15 mouse cellular contexts compared by ENCODE assay signal in the genomic region with DNA sequence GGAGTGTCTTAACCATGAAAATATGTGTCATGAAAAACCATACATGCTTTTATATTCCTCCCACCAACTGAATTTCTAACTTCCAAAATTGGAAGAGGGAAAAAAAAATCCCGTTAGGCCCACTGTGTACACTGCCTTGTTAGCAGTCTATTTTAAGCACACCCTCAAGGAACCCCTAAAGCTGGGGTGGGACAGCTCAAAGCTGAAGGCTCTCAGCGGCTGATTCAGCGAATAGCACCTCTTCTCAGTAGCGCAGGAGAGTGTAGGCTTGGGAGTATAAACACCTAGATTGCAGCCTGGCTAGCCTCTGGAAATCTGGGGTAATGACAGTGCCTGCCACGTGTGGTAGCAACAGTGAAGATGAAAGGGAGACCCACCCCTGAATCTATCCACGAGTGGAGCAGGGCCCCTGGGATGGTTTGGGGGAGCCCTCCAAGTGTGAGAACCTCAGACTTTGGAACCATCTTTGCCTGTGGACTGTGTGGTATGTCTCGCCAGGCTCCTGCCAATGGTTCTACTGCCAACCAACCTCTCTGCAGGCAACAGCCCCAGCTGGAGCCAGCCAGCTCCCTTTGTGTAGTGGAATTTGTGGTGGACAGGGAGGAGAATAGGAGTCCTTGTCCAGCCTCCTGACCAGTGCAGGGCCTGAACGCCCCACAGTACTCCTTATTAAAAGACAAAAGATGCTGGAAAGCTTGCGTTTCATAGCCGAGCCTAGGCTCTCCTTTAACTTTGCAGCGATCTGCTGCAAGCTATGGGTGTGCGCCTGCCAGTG. TPM values are rescaled to one million over a fixed set of nuclear protein-coding genes. Genes with fewer than 3 reads are reported as not detected.
DNase-seq lines count a peak whose midpoint lies in the region; ATAC-seq and TF ChIP-seq lines count a peak whose summit lies in the region.
"Had no signal": no experiment of that assay in that cellular context is flagged by ENCODE, and none has a peak within 500 bp of the region (broad histone marks: within the 10 kb centered on the region; RNA-seq: fewer than 3 reads in every experiment).

No protein-coding gene starts in this region.

- no peak for TF ChIP-seq CTCF in left cerebral cortex, adult 2 months (IDR thresholded peaks at IDR 0.05)

- no peaks in the 10 kb centered on the region for H3K27me3 ChIP-seq in embryonic facial prominence, embryonic 10.5 days (replicated peaks; ENCODE audit: low read depth, poor library complexity, severe bottlenecking)
- no peaks in the 10 kb centered on the region for H3K27me3 ChIP-seq in forebrain, embryonic 13.5 days
- no peaks in the 10 kb centered on the region for H3K27me3 ChIP-seq in midbrain, embryonic 13.5 days
- H3K27me3 ChIP-seq: embryonic facial prominence, embryonic 12.5 days; liver, embryonic 12.5 days; Patski had no signal

- no peak overlapping the region for H3K4me2 ChIP-seq in forebrain, embryonic 13.5 days
- H3K4me2 ChIP-seq in midbrain, embryonic 13.5 days (replicated peaks): no peak overlapping the region
- H3K4me2 ChIP-seq: embryonic facial prominence, embryonic 12.5 days; liver, embryonic 12.5 days had no signal

- no peak overlapping the region for H3K4me3 ChIP-seq in left cerebral cortex, adult 2 months
- H3K4me3 ChIP-seq in embryonic facial prominence, embryonic 10.5 days: no peak overlapping the region
- H3K4me3 ChIP-seq in forebrain, embryonic 13.5 days: no peak overlapping the region
- H3K4me3 ChIP-seq in midbrain, embryonic 13.5 days (replicated peaks): no peak overlapping the region
- H3K4me3 ChIP-seq: embryonic facial prominence, embryonic 12.5 days; heart, adult 2 months; liver, embryonic 12.5 days had no signal

- no peak overlapping the region for H3K9ac ChIP-seq in forebrain, embryonic 13.5 days
- no peak overlapping the region; the same call in 1 of the 2 replicates for H3K9ac ChIP-seq in midbrain, embryonic 13.5 days (replicated peaks)
- H3K9ac ChIP-seq: embryonic facial prominence, embryonic 12.5 days; liver, embryonic 12.5 days had no signal

- intact Hi-C loops in left cerebral cortex, adult 2 months (cut with DNase I): no loop called here

- peaks cover 17% of the 10 kb centered on the region for H3K36me3 ChIP-seq in embryonic facial prominence, embryonic 10.5 days (replicated peaks)
- H3K36me3 ChIP-seq in forebrain, embryonic 13.5 days (ENCODE audit: poor library complexity, severe bottlenecking): peaks cover 33% of the 10 kb centered on the region
- H3K36me3 ChIP-seq in midbrain, embryonic 13.5 days: peaks cover 26% of the 10 kb centered on the region
- H3K36me3 ChIP-seq: embryonic facial prominence, embryonic 12.5 days; liver, embryonic 12.5 days had no signal

- ATAC-seq in forebrain, embryonic 13.5 days: 0 out of 2 replicates have a peak, but pooled peaks have one; percentile 5
- no peak for ATAC-seq in midbrain, embryonic 13.5 days
- ATAC-seq in megakaryocyte progenitor cell, adult 5-6 weeks (replicated peaks; ENCODE audit: poor library complexity): no peak
- ATAC-seq: liver, embryonic 12.5 days; Patski had no signal

- 0 out of 2 replicates have a peak overlapping the region, but pooled peaks have one; percentile 11 for H3K27ac ChIP-seq in left cerebral cortex, adult 2 months
- 0 out of 2 replicates have a peak overlapping the region, but pooled peaks have one; percentile 4 for H3K27ac ChIP-seq in embryonic facial prominence, embryonic 10.5 days (replicated peaks)
- H3K27ac ChIP-seq in forebrain, embryonic 13.5 days: peak overlapping the region; percentile 40; the same call in 1 of the 2 replicates
- peak overlapping the region; percentile 60 for H3K27ac ChIP-seq in midbrain, embryonic 13.5 days
- H3K27ac ChIP-seq: embryonic facial prominence, embryonic 12.5 days; heart, adult 2 months; liver, embryonic 12.5 days had no signal

- WGBS in embryonic facial prominence, embryonic 10.5 days: 84% methylated on average over 12 of the region's 12 CpGs
- WGBS in forebrain, embryonic 13.5 days: 55% methylated on average over 12 of the region's 12 CpGs
- WGBS in midbrain, embryonic 13.5 days: 77% methylated on average over 12 of the region's 12 CpGs

- peaks cover 31% of the 10 kb centered on the region for H3K4me1 ChIP-seq in embryonic facial prominence, embryonic 10.5 days
- H3K4me1 ChIP-seq in forebrain, embryonic 13.5 days: peaks cover 70% of the 10 kb centered on the region
- peaks cover 82% of the 10 kb centered on the region for H3K4me1 ChIP-seq in midbrain, embryonic 13.5 days (replicated peaks)

- no peaks in the 10 kb centered on the region for H3K9me3 ChIP-seq in embryonic facial prominence, embryonic 10.5 days
- no peaks in the 10 kb centered on the region for H3K9me3 ChIP-seq in forebrain, embryonic 13.5 days (replicated peaks)
- H3K9me3 ChIP-seq in midbrain, embryonic 13.5 days: no peaks in the 10 kb centered on the region
- H3K9me3 ChIP-seq: embryonic facial prominence, embryonic 12.5 days; liver, embryonic 12.5 days had no signal

- DNase-seq in left cerebral cortex, adult 2 months (ENCODE audit: extremely low spot score in 1 of 2, low spot score in 2 of 2): no peak
- DNase-seq in left cerebral cortex, adult 8-10 months (ENCODE audit: low spot score in 2 of 2): no peak
- no peak for DNase-seq in embryonic facial prominence, embryonic 10.5 days (ENCODE audit: low spot score)
- DNase-seq in T-cell, adult 2 months (ENCODE audit: low spot score): no peak
- no peak for DNase-seq in embryo, embryonic 10 days (ENCODE audit: low spot score)
- DNase-seq: adrenal gland, adult 2 months; heart, adult 2 months; kidney, postnatal 10 days; lung, postnatal 14 days had no signal

RNA-seq across cellular contexts. Expression of gene Mapre3, which starts 48.7 kb away (rescaled TPM):
- total RNA-seq in left cerebral cortex, adult 2 months (2021): 100 to 1,000 TPM; 219 to 236 TPM
- 100 to 1,000 TPM; 220 to 238 (median 224) TPM for total RNA-seq in left cerebral cortex, adult 8-10 months (2022)
- 15.2 and 15.5 TPM in 2 replicates for polyA plus RNA-seq in embryonic facial prominence, embryonic 10.5 days (2016; fragmentation: Nextera tagmentation; extraction: Ambion mirVana)
- 64.1 and 72.9 TPM in 2 replicates for polyA plus RNA-seq in forebrain, embryonic 13.5 days (2015; fragmentation: Nextera tagmentation; extraction: Ambion mirVana)
- polyA plus RNA-seq in midbrain, embryonic 13.5 days (2015; fragmentation: Nextera tagmentation; extraction: Ambion mirVana): 111 and 113 TPM in 2 replicates
- 0.27 TPM in 1 of 2 replicates, not detected in the other for total RNA-seq in megakaryocyte progenitor cell, adult 5-6 weeks (2015)
- not detected in 2 replicates for total RNA-seq in megakaryocyte progenitor cell, adult 5-6 weeks (2017)

RNA-seq across cellular contexts. Expression of gene Dpysl5, which starts 54.4 kb away (rescaled TPM):
- total RNA-seq in left cerebral cortex, adult 2 months (2021): 10 to 100 TPM; 21.2 to 27.3 TPM
- 10 to 100 TPM; 21.3 to 28.0 (median 27.4) TPM for total RNA-seq in left cerebral cortex, adult 8-10 months (2022)
- 32.8 and 39.6 TPM in 2 replicates for polyA plus RNA-seq in embryonic facial prominence, embryonic 10.5 days (2016; fragmentation: Nextera tagmentation; extraction: Ambion mirVana)
- polyA plus RNA-seq in forebrain, embryonic 13.5 days (2015; fragmentation: Nextera tagmentation; extraction: Ambion mirVana): 118 and 134 TPM in 2 replicates
- polyA plus RNA-seq in midbrain, embryonic 13.5 days (2015; fragmentation: Nextera tagmentation; extraction: Ambion mirVana): 195 and 200 TPM in 2 replicates
- total RNA-seq in megakaryocyte progenitor cell, adult 5-6 weeks (2015): not detected in 2 replicates
- total RNA-seq in megakaryocyte progenitor cell, adult 5-6 weeks (2017): not detected in 2 replicates

Comparison
In these comparisons a context has a peak if more than half of its experiments do, and no peak if none do; other contexts are left out.
1. H3K27ac ChIP-seq: peak in every context shown above with its lines; median percentile 60 in midbrain, embryonic 13.5 days; 40 in forebrain, embryonic 13.5 days; 11 in left cerebral cortex, adult 2 months; 4 in embryonic facial prominence, embryonic 10.5 days.
2. RNA of gene Mapre3, which starts 48.7 kb away (total RNA-seq): 219 to 236 TPM in left cerebral cortex, adult 2 months and 220 to 238 TPM in left cerebral cortex, adult 8-10 months; 0.27 TPM in megakaryocyte progenitor cell, adult 5-6 weeks; every median in the first group is over 100 times any median in the second.
3. RNA of gene Dpysl5, which starts 54.4 kb away (total RNA-seq): 21.3 to 28.0 TPM in left cerebral cortex, adult 8-10 months and 21.2 to 27.3 TPM in left cerebral cortex, adult 2 months; not detected in megakaryocyte progenitor cell, adult 5-6 weeks; every median in the first group is over 10 times any median in the second.